Mouse (Mus musculus): ENCODE data around the gene Idh3g.

Idh3g gene

GRCm38 (mm10) chrX:73756334-73757140 lies 30.2 kb downstream of the Idh3g start, which contains the start of gene Plxnb3:
Gene Plxnb3, plus strand, starts transcription at chrX:73757090.
- DNase-seq (ENCODE audit: low read depth, low spot score): no peak

- peak; percentile 41 for DNase-seq (ENCODE audit: low read depth, low spot score)
Measured at GRCm38 (mm10) chrX:73748977-73749376, 37.7 kb downstream of the Idh3g start.

- peak; percentile 55 for DNase-seq (ENCODE audit: low read depth, low spot score)
Measured at GRCm38 (mm10) chrX:73744774-73745481, 41.8 kb downstream of the Idh3g start.

GRCm38 (mm10) chrX:73739841-73740240 lies 46.9 kb downstream of the Idh3g start:
- DNase-seq (ENCODE audit: low read depth, low spot score): peak; percentile 66

GRCm38 (mm10) chrX:73739151-73739550 lies 47.5 kb downstream of the Idh3g start:
- peak; percentile 88 for DNase-seq (ENCODE audit: low read depth, low spot score)

GRCm38 (mm10) chrX:73738155-73738554 lies 48.5 kb downstream of the Idh3g start:
- no peak for DNase-seq (ENCODE audit: low read depth, low spot score)

- DNase-seq (ENCODE audit: low read depth, low spot score): no peak
Measured at GRCm38 (mm10) chrX:73730908-73731307, 55.8 kb downstream of the Idh3g start.

All from ZHBTc4 (cell line).